Mouse (Mus musculus) gastrocnemius, adult 8-10 months (tissue): ENCODE results near the gene Olfr520. TPM values are rescaled to one million over a fixed set of nuclear protein-coding genes. Genes with fewer than 3 reads are reported as not detected.
"Not testable (repeated sequence)": the region's sequence is repeated elsewhere in the genome, so short reads cannot be mapped to it uniquely, and the experiment has no call there.

ENCODE experiments used
- DNase-seq, 2 experiments: peaks; one replicate each; pipeline ENCODE4 v3.0.0; 2022; ENCODE audit warnings: low spot score in 2 of 2
- total RNA-seq, 4 experiments: library from RNA; stranded (reverse); gene quantifications; 2 replicates each; pipeline ENCODE4 v1.2.4; 2022

Gene Olfr520
- total RNA-seq, 4 experiments from 2014 or later: 0.52 TPM; not detected in 3

DNA sequence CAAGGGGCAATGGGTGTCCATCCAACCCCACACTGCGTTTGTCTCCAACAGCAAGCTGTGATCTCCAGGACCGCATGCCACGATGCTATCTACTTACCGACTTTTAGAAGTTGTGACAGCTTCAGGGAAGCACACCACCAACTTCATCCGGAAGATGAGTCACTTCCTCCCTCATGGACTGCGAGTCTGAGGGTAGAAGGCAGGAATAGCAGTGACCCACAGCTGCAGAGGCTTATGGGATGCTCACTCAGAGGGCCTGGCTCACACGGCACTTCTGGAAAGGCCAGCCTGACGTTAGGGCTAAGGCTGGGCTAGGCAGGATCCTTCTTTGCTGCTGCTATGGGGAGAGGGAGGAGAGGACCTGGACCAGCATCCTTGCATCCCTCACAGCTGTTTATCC lies 18.9 kb upstream of the Olfr520 start, which contains the start of gene Slco2b1:
Gene Slco2b1, minus strand, starts transcription at position 175 of the 400 bp plus-strand sequence.
- DNase-seq: no peak

- DNase-seq: no peak
These were observed 17.6 kb upstream of the Olfr520 start for GRCm38 (mm10) chr7:99712431-99712830.

- DNase-seq: no peak
These were observed 13.5 kb upstream of the Olfr520 start for GRCm38 (mm10) chr7:99716536-99716935.

- DNase-seq: no peak
These were observed 4.5 kb downstream of the Olfr520 start for GRCm38 (mm10) chr7:99734612-99735011.

DNA sequence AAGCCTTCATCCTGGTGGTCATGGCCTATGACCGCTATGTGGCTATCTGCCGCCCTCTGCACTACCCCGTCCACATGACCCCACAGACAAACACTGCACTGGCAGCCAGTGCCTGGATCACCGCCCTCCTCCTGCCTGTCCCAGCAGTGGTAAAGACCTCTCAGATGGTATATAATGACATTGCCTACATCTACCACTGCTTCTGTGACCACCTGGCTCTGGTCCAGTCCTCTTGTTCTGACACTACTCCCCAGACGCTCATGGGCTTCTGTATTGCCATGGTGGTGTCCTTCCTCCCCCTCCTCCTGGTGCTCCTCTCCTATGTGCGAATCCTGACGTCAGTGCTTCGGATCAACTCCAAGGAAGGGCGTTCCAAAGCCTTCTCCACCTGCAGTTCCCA lies 5.4 kb downstream of the Olfr520 start:
- not testable (repeated sequence) for DNase-seq

DNA sequence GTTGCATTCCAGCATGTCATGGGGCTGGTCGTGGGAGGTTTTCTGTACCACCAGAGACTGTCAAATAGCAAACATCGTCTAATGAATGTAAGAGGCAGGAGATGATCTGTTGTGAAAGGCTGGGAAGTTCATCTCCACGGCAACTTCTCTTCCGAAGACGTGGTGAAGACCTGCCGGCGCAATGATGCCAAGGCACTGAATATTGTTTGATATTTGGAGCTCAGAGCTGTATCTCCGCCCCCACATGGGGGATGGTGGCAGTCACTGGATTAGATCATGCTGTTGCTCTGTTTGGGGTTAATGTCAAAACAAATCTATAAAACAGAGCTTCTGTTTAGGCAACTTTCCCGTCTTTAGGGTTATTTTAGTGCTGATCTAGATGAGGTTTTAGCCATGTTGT lies 9.2 kb downstream of the Olfr520 start:
- DNase-seq: no peak

DNA sequence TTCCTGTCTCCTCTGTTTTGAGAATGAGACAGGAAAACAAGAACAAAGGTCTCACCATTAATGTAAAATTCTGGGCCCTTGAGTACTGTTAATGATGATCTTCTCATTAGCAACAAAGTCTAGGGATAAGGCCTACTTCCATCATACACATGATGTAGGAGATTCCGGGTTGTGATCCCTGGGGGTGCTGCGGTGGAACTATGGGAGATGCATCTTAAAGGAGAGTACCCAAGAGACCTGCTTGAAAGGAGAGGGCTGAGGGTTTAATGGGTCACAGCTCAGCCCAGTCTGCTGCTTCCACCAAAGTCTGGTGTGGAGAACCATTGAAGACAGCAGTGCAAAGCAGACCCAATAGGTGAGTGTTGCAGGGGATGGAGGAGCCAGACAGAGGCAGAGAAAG lies 33.1 kb downstream of the Olfr520 start, which contains the start of gene Olfr521:
Gene Olfr521, plus strand, starts transcription at position 301 of the 400 bp plus-strand sequence.
- no peak for DNase-seq

GRCm38 (mm10) chr7:99781385-99781784 lies 51.3 kb downstream of the Olfr520 start:
- DNase-seq: no peak

DNA sequence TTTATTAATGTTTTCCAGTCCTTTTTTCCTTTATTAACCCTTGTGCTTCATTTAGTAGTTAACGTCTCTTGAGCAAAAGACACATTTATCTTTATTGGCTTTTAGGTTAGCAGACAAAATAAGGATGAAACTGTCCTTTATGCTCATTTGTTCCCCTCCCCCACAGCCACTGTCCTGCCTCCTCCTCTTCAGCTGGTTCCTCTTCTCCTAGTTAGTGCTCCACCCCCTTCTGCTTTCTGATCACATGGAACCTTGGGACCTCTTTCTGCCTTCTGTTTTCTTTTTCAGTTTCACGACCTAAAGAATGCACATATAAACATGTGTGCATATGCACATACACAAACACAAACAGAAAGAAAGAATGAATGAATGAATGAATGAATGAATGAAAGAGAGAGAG lies 51.8 kb downstream of the Olfr520 start:
- no peak for DNase-seq

- DNase-seq: no peak
These were observed 53.3 kb downstream of the Olfr520 start for GRCm38 (mm10) chr7:99783421-99783820.

DNA sequence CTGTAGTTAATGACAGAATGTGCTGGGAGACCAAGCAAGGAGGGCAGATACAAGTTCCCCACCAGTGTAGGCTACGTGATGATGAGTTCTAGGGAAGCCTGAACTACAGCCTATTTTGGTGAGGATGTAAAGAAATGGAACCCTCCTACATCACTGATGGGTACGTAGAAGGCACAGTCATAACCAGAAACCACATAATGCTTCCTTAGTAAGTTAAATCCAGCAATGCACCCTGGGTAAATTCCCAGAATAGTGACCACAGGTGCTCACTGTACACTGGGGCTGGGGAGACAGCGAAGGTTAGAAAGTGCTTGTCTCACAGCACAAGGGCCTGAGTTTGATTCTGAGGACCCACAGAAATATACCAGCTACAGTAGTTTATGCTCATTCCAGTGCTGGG lies 55.5 kb downstream of the Olfr520 start:
- DNase-seq: no peak

Other genes with a start within 250 kb of the Olfr520 start
- gene Rps3, start 246.5 kb upstream of the Olfr520 start, total RNA-seq: 100 to 1,000 TPM; 272 to 331 (median 278) TPM
- gene Arrb1, start 194.8 kb upstream of the Olfr520 start, total RNA-seq: 10 to 100 TPM; 11.9 to 14.3 (median 12.7) TPM
- gene Tpbgl, start 103.2 kb upstream of the Olfr520 start, total RNA-seq: 10 to 100 TPM; 52.4 to 77.6 (median 63.1) TPM
- gene Slco2b1, start 18.9 kb upstream of the Olfr520 start, total RNA-seq: 1 to 10 TPM; 2.5 to 5.8 (median 4.3) TPM
- not detected for gene Olfr521, start 33.2 kb downstream of the Olfr520 start, total RNA-seq
- gene Neu3, start 98.1 kb downstream of the Olfr520 start, total RNA-seq: 1 to 10 TPM; 2.7 to 3.5 (median 2.9) TPM
- gene Xrra1, start 128.8 kb downstream of the Olfr520 start, total RNA-seq: under 1 TPM; 0.31 to 0.80 (median 0.74) TPM
- gene Spcs2, start 133.2 kb downstream of the Olfr520 start, total RNA-seq: 100 to 1,000 TPM in 2 of 4 experiments, 10 to 100 TPM in 2; 80.9 to 103 (median 97.5) TPM